Mouse (Mus musculus) ES-Bruce4 (cell line): ENCODE data around the gene Clhc1.

ENCODE experiments used
- CTCF ChIP-seq: IDR thresholded peaks from one replicate; pipeline ENCODE4 v1.8.1; 2011; ENCODE audit warnings: low read depth, low read length
- POLR2A ChIP-seq: IDR thresholded peaks from one replicate; pipeline ENCODE4 v1.8.1; 2011; ENCODE audit warnings: low read length; ENCODE audit not compliant: insufficient read depth

DNA sequence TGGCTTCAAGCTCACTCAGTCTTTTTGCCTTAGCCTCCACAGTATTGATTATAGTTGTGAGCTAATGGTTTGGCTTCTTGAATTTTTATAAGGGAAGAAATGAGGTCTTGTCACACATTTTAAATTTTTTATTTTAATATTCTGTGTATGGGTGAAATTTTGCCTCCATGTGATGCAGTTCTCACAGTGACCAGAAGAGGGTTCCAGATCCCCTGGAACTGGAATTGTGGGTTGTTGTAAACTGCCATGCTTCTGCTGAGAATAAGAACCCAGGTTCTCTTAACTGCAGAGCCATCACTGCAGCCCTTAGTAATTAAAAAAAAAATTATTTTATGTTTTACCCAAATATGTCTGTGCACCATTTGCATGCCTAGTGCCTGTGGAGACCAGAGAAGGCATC lies 31.9 kb downstream of the Clhc1 start:
- TF ChIP-seq POLR2A: no peak
- no peak for TF ChIP-seq CTCF
